Mouse (Mus musculus): ENCODE results near the gene Pxylp1.

DNA sequence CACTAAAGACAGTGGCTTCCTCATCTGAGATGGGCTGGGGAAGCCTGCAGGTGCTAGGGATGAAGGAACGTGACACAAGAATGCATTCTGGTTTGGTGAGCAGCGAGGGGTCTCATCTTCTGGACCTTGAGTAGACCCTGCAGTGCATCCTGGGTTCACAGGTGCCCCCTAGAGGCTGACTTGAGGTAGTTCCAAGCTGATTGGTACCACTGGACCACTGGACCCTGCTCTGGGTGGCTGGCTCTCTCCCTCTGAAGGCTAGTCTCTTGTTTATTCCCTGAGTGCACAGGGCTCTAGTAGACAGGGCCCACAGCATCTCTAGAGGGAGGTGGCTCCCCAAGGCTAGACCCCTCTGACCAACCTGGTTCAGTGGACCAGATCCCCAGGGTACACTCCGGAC lies 6.7 kb downstream of the Pxylp1 start:
- TF ChIP-seq CTCF (IDR thresholded peaks at IDR 0.05) (peak; percentile 70), EP300 (IDR thresholded peaks at IDR 0.05) (no peak)
